Mouse (Mus musculus) limb, embryonic 10.5 days (tissue): ENCODE results near the gene Gm6096. TPM values are rescaled to one million over a fixed set of nuclear protein-coding genes. Genes with fewer than 3 reads are reported as not detected.

ENCODE experiments used
- DNase-seq: peaks from one replicate; pipeline ENCODE4 v3.0.0-alpha.2; 2017; ENCODE audit warnings: low spot score
- H3K27ac ChIP-seq: fragments of 300-500 bp; sonication (generic); 2 replicates; pipeline ENCODE4 v1.5.1; 2016; ENCODE audit warnings: mild to moderate bottlenecking
- H3K27me3 ChIP-seq: fragments of 300-500 bp; sonication (generic); 2 replicates; pipeline ENCODE4 v1.6.1; 2016; ENCODE audit warnings: low read depth, mild to moderate bottlenecking; ENCODE audit not compliant: poor library complexity, severe bottlenecking
- H3K36me3 ChIP-seq: fragments of 300-500 bp; sonication (generic); 2 replicates; pipeline ENCODE4 v1.6.1; 2016; ENCODE audit warnings: mild to moderate bottlenecking, moderate library complexity
- H3K4me1 ChIP-seq: fragments of 300-500 bp; sonication (generic); 2 replicates; pipeline ENCODE4 v1.6.1; 2016
- H3K4me3 ChIP-seq: fragments of 300-500 bp; sonication (generic); 2 replicates; pipeline ENCODE4 v1.5.1; 2016; ENCODE audit warnings: mild to moderate bottlenecking, moderate library complexity
- H3K9me3 ChIP-seq: fragments of 300-500 bp; sonication (generic); replicated peaks from 2 replicates; pipeline ENCODE4 v1.6.1; 2016; ENCODE audit warnings: mild to moderate bottlenecking
- WGBS: fragments of 180-500 bp; shearing (Covaris S2); methylation state at CpG from one replicate; pipeline ENCODE4 v1.1.7; 2016; 5-methylcytosine and 5-hydroxymethylcytosine counted together
- polyA plus RNA-seq: library from polyadenylated mRNA; unstranded; fragments of >200 nt; fragmentation: Nextera tagmentation; extraction: Ambion mirVana; gene quantifications from 2 replicates; pipeline ENCODE4 v1.2.1, GENCODE M21; 2016

The Gm6096 gene
- polyA plus RNA-seq, 1 experiment from 2014 or later: not detected

GRCm38 (mm10) chr7:34291265-34291664 lies 40.4 kb downstream of the Gm6096 start:
- Histone ChIP-seq H3K36me3 (no peaks in the 10 kb centered on the region), H3K27ac (no peak overlapping the region)
- DNase-seq: no peak

GRCm38 (mm10) chr7:34292633-34293032 lies 41.8 kb downstream of the Gm6096 start:
- WGBS: 89% methylated on average over 2 of the region's 2 CpGs
- no peak overlapping the region for H3K4me3 ChIP-seq
- no peaks in the 10 kb centered on the region for H3K4me1 ChIP-seq
- H3K27ac ChIP-seq: no peak overlapping the region
- no peaks in the 10 kb centered on the region for H3K9me3 ChIP-seq
- no peak for DNase-seq
- H3K27me3 ChIP-seq: no peaks in the 10 kb centered on the region
- no peaks in the 10 kb centered on the region for H3K36me3 ChIP-seq

More at GRCm38 (mm10) chr7:34291265-34291664, 40.4 kb downstream of the Gm6096 start:
- 89% methylated on average over 1 of the region's 1 CpGs for WGBS
- Histone ChIP-seq H3K9me3 (no peaks in the 10 kb centered on the region), H3K4me1 (no peaks in the 10 kb centered on the region), H3K4me3 (no peak overlapping the region), H3K27me3 (no peaks in the 10 kb centered on the region)

- H3K36me3 ChIP-seq: peaks cover 3% of the 10 kb centered on the region; the same call in 1 of the 2 replicates
- no peak for DNase-seq
- WGBS: 94% methylated on average over 3 of the region's 3 CpGs
- no peaks in the 10 kb centered on the region for H3K27me3 ChIP-seq
- no peak overlapping the region for H3K27ac ChIP-seq
- no peaks in the 10 kb centered on the region for H3K4me1 ChIP-seq
- no peaks in the 10 kb centered on the region for H3K9me3 ChIP-seq
- H3K4me3 ChIP-seq: no peak overlapping the region
Observed at GRCm38 (mm10) chr7:34296124-34296523, 45.3 kb downstream of the Gm6096 start.

- DNase-seq: no peak
- WGBS: 95% methylated on average over 2 of the region's 2 CpGs
- Histone ChIP-seq H3K36me3 (peaks cover 12% of the 10 kb centered on the region), H3K4me3 (no peak overlapping the region), H3K27me3 (no peaks in the 10 kb centered on the region), H3K4me1 (no peaks in the 10 kb centered on the region), H3K9me3 (no peaks in the 10 kb centered on the region), H3K27ac (no peak overlapping the region)
Observed at GRCm38 (mm10) chr7:34298818-34299217, 48.0 kb downstream of the Gm6096 start.

Other genes starting within 250 kb of the Gm6096 start
- gene Scgb2b27, start 237.1 kb upstream of the Gm6096 start, polyA plus RNA-seq: not detected in 2 replicates
- not detected in 2 replicates for gene Scgb1b27, start 229.6 kb upstream of the Gm6096 start, polyA plus RNA-seq
- not detected in 2 replicates for gene Scgb1b30, start 155.6 kb upstream of the Gm6096 start, polyA plus RNA-seq
- gene Wtip, start 117.8 kb upstream of the Gm6096 start, polyA plus RNA-seq: 6.3 and 7.2 TPM in 2 replicates
- gene Uba2, start 81.4 kb upstream of the Gm6096 start, polyA plus RNA-seq: 297 and 310 TPM in 2 replicates
- gene Pdcd2l, start 54.4 kb upstream of the Gm6096 start, polyA plus RNA-seq: 75.4 and 88.1 TPM in 2 replicates
- 291 and 361 TPM in 2 replicates for gene Gpi1, start 20.7 kb upstream of the Gm6096 start, polyA plus RNA-seq
- gene 4931406P16Rik, start 62.5 kb downstream of the Gm6096 start, polyA plus RNA-seq: 22.8 and 27.2 TPM in 2 replicates
- 91.6 and 96.3 TPM in 2 replicates for gene Lsm14a, start 142.3 kb downstream of the Gm6096 start, polyA plus RNA-seq